Mouse (Mus musculus): ENCODE measurements around the gene Dffb. TPM values are rescaled to one million over a fixed set of nuclear protein-coding genes. Genes with fewer than 3 reads are reported as not detected.

The Dffb gene
- 7.1 and 7.4 TPM in 2 replicates for polyA plus RNA-seq (2015; fragmentation: Nextera tagmentation; extraction: Ambion mirVana)

DNA sequence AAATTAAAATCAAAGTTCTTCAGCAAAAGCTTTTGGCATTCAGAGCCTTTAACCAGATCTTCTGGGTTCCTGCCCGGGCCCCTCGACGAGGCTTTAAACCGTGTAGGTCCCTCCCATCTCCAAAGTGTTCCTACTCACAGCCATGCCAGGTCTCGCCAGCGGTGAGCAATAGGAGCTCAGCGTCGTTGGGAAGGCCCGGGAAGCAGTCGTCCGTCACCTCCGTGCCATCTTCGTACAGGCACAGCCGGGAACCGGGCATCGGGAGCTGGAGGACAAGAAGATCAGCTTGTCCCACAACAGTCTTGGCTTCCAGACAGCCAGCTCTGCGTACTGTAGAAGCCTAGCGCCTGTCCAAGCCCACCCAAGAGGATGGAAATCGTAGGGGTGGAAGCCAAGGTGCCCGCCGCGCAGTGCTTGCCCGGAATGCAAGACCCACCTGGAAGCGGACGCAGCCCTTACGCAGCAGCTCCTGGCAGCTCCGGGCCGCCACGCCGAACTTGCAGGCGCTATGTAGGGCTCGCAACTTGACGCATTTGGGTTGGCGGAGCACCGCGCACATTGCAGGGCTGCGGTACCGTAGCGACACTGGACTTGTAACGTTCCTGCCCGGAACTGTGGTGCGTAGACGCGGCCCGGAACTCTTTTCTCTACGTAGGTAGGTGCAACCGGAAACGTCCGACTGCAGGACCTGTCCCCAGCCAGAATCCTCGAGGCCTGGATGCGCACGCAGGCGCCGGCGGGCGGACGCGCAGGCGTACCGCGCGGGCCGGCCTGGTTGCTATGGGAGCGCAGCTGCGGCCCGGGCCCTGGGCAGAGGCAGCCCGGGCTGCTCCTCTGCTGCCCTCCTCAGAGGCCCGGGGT, at the start of gene Dffb, which contains the start of gene Cep104:
Gene Dffb, minus strand, starts transcription at position 696 of the 861 bp plus-strand sequence.
Gene Cep104, plus strand, starts transcription at position 764 of the 861 bp plus-strand sequence.
- peak within 1 kb of the TSS; percentile 86 for H3K4me2 ChIP-seq

DNA sequence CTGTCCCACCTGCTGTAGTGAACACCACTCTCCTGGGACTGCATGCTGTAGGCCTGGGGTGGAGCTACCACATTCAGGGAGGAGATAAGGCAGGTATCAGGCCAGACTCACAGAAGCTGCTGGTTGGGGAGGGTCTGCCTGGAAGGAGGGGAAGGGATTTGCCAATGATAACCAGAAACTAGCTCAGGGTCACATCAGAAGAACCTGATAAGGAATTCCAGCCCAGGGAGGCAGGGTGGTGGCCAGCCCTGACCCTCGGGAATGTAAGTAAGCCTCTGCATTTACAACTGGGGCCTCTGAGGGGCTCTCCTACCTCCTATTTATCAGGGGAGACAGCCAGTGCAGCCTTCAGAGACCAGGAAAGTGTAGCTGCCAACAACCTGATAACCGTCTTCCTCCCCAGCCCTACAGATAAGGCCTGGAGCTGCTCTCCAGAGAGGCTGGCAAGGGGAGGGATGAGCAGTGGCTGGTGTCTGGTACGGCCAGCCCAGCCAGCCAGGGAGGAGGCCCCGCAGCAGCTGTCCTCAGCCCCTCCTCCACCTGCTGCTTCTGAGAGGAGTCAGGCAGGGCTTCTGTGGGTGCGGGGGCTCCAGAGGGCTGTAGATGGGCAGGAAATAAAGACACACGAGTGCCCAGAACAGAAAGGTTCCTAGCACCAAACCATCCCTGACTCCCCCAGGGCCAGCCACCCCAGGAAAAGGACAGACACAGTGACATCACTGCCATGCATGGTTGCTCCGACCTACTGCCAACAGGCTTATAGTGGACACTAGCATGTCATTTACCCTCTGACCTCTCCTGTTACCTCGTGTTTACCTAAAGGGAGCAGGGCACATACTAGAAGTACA, 49.1 kb upstream of the Dffb start:
- Histone ChIP-seq H3K36me3 (replicated peaks) (peaks cover 46% of the 10 kb centered on the region), H3K4me3 (replicated peaks) (peak overlapping the region; percentile 84), H3K4me2 (peak overlapping the region; percentile 93), H3K27me3 (no peaks in the 10 kb centered on the region), H3K4me1 (replicated peaks) (peaks cover 83% of the 10 kb centered on the region), H3K27ac (replicated peaks) (peak overlapping the region; percentile 94), H3K9me3 (replicated peaks) (no peaks in the 10 kb centered on the region), H3K9ac (peak overlapping the region; percentile 92)
- WGBS (ENCODE audit: insufficient replicate concordance): 5% methylated on average over 8 of the region's 8 CpGs
- peak; percentile 85 for ATAC-seq (ENCODE audit: insufficient read depth)

More for the DNA sequence above, at the start of gene Dffb, which contains the start of gene Cep104:
- Histone ChIP-seq H3K9me3 (replicated peaks) (no peaks in the 10 kb centered on the region), H3K4me3 (replicated peaks) (peak within 1 kb of the TSS; percentile 96), H3K27ac (replicated peaks) (peak within 1 kb of the TSS; percentile 63), H3K9ac (peak within 1 kb of the TSS; percentile 80), H3K36me3 (replicated peaks) (peaks cover 23% of the 10 kb centered on the region), H3K27me3 (no peaks in the 10 kb centered on the region), H3K4me1 (replicated peaks) (peaks cover 42% of the 10 kb centered on the region)
- under 1% methylated on average over 68 of the region's 68 CpGs for WGBS (ENCODE audit: insufficient replicate concordance)
- peak; percentile 97 for ATAC-seq (ENCODE audit: insufficient read depth)

- Histone ChIP-seq H3K4me2 (peak overlapping the region; percentile 93), H3K27ac (replicated peaks) (peak overlapping the region; percentile 94), H3K9me3 (replicated peaks) (no peaks in the 10 kb centered on the region), H3K36me3 (replicated peaks) (peaks cover 57% of the 10 kb centered on the region), H3K9ac (peak overlapping the region; percentile 92), H3K27me3 (no peaks in the 10 kb centered on the region), H3K4me1 (replicated peaks) (peaks cover 77% of the 10 kb centered on the region), H3K4me3 (replicated peaks) (peak overlapping the region; percentile 84)
- 46% methylated on average over 4 of the region's 4 CpGs for WGBS (ENCODE audit: insufficient replicate concordance)
- no peak for ATAC-seq (ENCODE audit: insufficient read depth)
Observed at GRCm38 (mm10) chr4:154022844-154023243, 47.9 kb upstream of the Dffb start.

DNA sequence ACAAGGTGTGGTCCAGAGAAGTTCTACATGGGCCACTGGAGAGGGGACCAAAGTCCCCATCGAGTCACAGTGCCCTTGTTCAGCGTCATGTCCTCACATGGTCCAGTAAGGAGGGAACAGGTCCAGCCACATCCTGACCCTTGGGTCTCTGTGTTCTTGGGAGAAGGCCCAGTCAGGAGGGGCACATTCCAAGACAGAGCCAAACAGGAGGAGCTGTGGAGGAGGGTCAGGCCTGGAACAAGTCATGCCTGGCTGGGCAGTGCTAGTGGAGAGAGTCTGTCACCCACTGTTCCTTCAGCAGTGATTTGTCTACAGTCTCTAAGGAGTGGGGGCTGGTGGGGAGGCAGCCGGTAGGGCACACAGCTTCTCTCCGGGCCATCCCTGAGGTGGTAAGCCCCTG, 47.5 kb upstream of the Dffb start:
- Histone ChIP-seq H3K4me1 (replicated peaks) (peaks cover 72% of the 10 kb centered on the region), H3K36me3 (replicated peaks) (peaks cover 62% of the 10 kb centered on the region), H3K4me2 (peak overlapping the region; percentile 93), H3K9ac (peak overlapping the region; percentile 92), H3K27ac (replicated peaks) (peak overlapping the region; percentile 94), H3K4me3 (replicated peaks) (peak overlapping the region; percentile 84), H3K27me3 (no peaks in the 10 kb centered on the region), H3K9me3 (replicated peaks) (no peaks in the 10 kb centered on the region)
- ATAC-seq (ENCODE audit: insufficient read depth): no peak
- WGBS (ENCODE audit: insufficient replicate concordance): 81% methylated on average over 4 of the region's 4 CpGs

DNA sequence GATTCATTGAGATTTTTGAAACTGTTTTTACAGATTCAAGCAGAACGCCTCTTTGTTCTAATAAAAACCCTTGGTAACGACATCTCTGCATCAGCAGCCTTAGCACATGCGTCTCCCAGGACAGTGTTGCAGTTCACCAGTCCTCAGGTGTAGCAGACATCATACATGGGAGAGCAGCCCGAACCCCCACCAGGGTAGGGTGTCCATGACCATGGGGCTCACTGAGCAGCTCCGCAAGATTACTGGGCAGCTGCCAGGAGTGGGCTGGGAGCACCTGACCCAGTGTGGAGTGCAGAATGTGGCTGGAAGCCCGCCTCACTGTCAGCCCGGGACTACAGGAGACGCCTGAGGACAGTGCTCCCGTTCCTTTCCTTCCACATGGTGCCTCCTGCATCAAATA, 46.5 kb upstream of the Dffb start:
- 72% methylated on average over 9 of the region's 9 CpGs for WGBS (ENCODE audit: insufficient replicate concordance)

DNA sequence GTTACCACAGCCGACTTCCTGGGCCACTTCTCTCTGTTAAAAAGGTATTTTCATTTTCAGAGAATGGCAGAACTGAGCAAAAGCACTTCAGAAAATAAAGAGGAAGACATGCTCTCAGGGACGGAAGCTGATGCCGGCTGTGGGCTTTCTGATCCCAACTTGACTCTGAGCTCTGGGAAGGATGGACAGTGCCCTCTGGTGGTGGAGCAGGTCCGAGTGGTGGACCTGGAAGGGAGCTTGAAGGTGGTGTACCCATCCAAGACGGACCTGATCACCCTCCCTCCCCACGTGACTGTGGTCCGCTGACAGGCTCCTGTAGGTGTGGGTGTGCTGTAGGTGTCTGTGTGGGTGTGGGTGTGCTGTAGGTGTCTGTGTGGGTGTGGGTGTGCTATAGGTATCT, 44.6 kb upstream of the Dffb start:
- WGBS (ENCODE audit: insufficient replicate concordance): 52% methylated on average over 7 of the region's 7 CpGs
- peaks cover 47% of the 10 kb centered on the region for H3K4me1 ChIP-seq (replicated peaks)
- H3K27ac ChIP-seq (replicated peaks): peak overlapping the region; percentile 94
- H3K4me3 ChIP-seq (replicated peaks): no peak overlapping the region
- no peak overlapping the region for H3K4me2 ChIP-seq
- peaks cover 90% of the 10 kb centered on the region for H3K36me3 ChIP-seq (replicated peaks)
- H3K9ac ChIP-seq: no peak overlapping the region
- no peak for ATAC-seq (ENCODE audit: insufficient read depth)
- no peaks in the 10 kb centered on the region for H3K27me3 ChIP-seq
- no peaks in the 10 kb centered on the region for H3K9me3 ChIP-seq (replicated peaks)

More for the DNA sequence above, 46.5 kb upstream of the Dffb start:
- Histone ChIP-seq H3K27ac (replicated peaks) (peak overlapping the region; percentile 94), H3K9ac (no peak overlapping the region), H3K4me1 (replicated peaks) (peaks cover 62% of the 10 kb centered on the region), H3K9me3 (replicated peaks) (no peaks in the 10 kb centered on the region), H3K27me3 (no peaks in the 10 kb centered on the region), H3K4me2 (no peak overlapping the region), H3K4me3 (replicated peaks) (no peak overlapping the region), H3K36me3 (replicated peaks) (peaks cover 72% of the 10 kb centered on the region)
- no peak for ATAC-seq (ENCODE audit: insufficient read depth)

GRCm38 (mm10) chr4:154015476-154015875, 40.5 kb upstream of the Dffb start:
- H3K27ac ChIP-seq (replicated peaks): no peak overlapping the region
- peaks cover 68% of the 10 kb centered on the region for H3K36me3 ChIP-seq (replicated peaks)
- no peaks in the 10 kb centered on the region for H3K27me3 ChIP-seq
- ATAC-seq (ENCODE audit: insufficient read depth): no peak
- no peak overlapping the region for H3K9ac ChIP-seq
- 83% methylated on average over 11 of the region's 11 CpGs for WGBS (ENCODE audit: insufficient replicate concordance)
- H3K4me2 ChIP-seq: no peak overlapping the region
- no peak overlapping the region for H3K4me3 ChIP-seq (replicated peaks)
- no peaks in the 10 kb centered on the region for H3K9me3 ChIP-seq (replicated peaks)
- peaks cover 39% of the 10 kb centered on the region for H3K4me1 ChIP-seq (replicated peaks)

GRCm38 (mm10) chr4:154012132-154012882, 37.4 kb upstream of the Dffb start:
- Histone ChIP-seq H3K27ac (replicated peaks) (peak overlapping the region; percentile 69), H3K4me3 (replicated peaks) (peak overlapping the region; percentile 97), H3K36me3 (replicated peaks) (peaks cover 37% of the 10 kb centered on the region), H3K27me3 (no peaks in the 10 kb centered on the region), H3K9me3 (replicated peaks) (no peaks in the 10 kb centered on the region), H3K9ac (peak overlapping the region; percentile 87), H3K4me1 (replicated peaks) (peaks cover 36% of the 10 kb centered on the region), H3K4me2 (peak overlapping the region; percentile 86)
- 1% methylated on average over 55 of the region's 55 CpGs for WGBS (ENCODE audit: insufficient replicate concordance)
- ATAC-seq (ENCODE audit: insufficient read depth): no peak; the same call in 1 of the 2 replicates

GRCm38 (mm10) chr4:154011646-154012089, 36.7 kb upstream of the Dffb start, which contains the start of gene Lrrc47:
Lrrc47 (plus strand) TSS chr4:154011731.
- WGBS (ENCODE audit: insufficient replicate concordance): under 1% methylated on average over 59 of the region's 59 CpGs
- Histone ChIP-seq H3K27me3 (no peaks in the 10 kb centered on the region), H3K4me3 (replicated peaks) (peak within 1 kb of the TSS; percentile 97)

DNA sequence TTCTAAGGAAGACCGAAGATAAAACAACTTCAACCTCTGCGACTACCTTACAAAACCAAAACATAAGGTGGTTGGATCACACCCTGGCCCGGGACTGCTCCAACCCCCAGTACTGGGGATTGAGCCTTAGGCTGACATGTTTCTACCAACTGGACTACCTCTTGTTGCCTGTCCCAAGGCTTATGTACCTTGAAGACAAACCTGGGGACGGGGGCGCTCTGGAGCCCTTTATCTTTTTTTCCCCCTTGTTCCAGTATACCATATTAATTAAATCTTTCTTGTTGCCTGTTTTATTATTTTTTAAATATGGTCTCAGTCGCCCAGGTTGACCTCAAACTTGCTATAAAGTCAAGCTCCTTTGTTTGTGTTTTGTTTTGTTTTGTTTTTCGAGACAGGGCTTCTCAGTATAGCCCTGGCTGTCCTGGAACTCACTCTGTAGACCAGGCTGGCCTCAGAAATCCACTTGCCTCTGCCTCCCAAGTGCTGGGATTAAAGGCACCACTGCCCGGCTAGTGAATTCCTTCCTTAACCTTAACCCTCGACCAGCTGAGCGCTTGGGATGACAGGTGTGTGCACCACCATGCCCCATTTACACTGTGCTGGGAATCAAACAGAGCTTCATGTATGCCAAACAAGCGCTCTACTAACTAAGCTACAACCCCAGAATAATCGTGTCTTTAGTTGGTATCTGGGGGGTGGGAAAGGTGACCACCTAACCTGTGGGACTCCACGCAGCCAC, 36.1 kb upstream of the Dffb start:
- Histone ChIP-seq H3K9me3 (replicated peaks) (no peaks in the 10 kb centered on the region), H3K4me3 (replicated peaks) (peak overlapping the region; percentile 97), H3K36me3 (replicated peaks) (peaks cover 35% of the 10 kb centered on the region), H3K4me1 (replicated peaks) (peaks cover 36% of the 10 kb centered on the region), H3K27me3 (no peaks in the 10 kb centered on the region), H3K4me2 (peak overlapping the region; percentile 86), H3K27ac (replicated peaks) (peak overlapping the region; percentile 68; the same call in 1 of the 2 replicates), H3K9ac (peak overlapping the region; percentile 87)
- ATAC-seq (ENCODE audit: insufficient read depth): peak; percentile 53
- 25% methylated on average over 13 of the region's 13 CpGs for WGBS (ENCODE audit: insufficient replicate concordance)

More at GRCm38 (mm10) chr4:154011646-154012089, 36.7 kb upstream of the Dffb start, which contains the start of gene Lrrc47:
- peak; percentile 89 for ATAC-seq (ENCODE audit: insufficient read depth)
- Histone ChIP-seq H3K4me2 (peak within 1 kb of the TSS; percentile 86), H3K4me1 (replicated peaks) (peaks cover 36% of the 10 kb centered on the region), H3K27ac (replicated peaks) (peak within 1 kb of the TSS; percentile 69), H3K9ac (peak within 1 kb of the TSS; percentile 87), H3K9me3 (replicated peaks) (no peaks in the 10 kb centered on the region), H3K36me3 (replicated peaks) (peaks cover 35% of the 10 kb centered on the region)
